Mouse (Mus musculus) liver, embryonic 14.5 days (tissue): ENCODE measurements at regions not wholly inside any gene's neighbourhood (a gene's known extent, or its start where the extent isn't known, plus 50 kb on each side); places are given as distances from the start of the nearest gene placed in this dataset.

ENCODE experiments used
- CTCF ChIP-seq: IDR thresholded peaks from 2 replicates; pipeline ENCODE4 v1.5.1; 2016; ENCODE audit warnings: antibody characterized with exemption, low read depth, control low read depth
- EP300 ChIP-seq: IDR thresholded peaks from 2 replicates; pipeline ENCODE4 v1.6.1; 2016; ENCODE audit warnings: antibody characterized with exemption, low read depth

DNA sequence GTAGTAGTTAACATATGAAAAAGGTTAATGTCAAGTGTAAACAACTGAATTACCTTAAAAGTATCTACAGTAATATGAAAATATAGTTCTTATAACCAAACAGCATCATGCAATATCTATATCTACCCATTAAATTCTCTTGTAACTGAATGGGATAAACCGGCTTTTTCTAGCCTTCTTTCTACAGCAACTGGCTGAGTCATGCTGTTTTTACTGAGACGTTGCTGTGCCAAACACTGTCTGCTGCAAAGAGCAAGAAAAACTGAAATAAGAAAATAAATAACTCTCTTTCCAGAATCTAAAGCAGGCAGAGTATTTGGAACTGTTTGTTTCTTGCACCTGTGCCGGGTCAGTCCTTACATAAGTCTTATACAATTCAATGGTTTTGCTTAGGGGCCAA is 74.0 kb downstream of the Nxf2 start:
- no peak for TF ChIP-seq CTCF
- TF ChIP-seq EP300, result no peak
